Mouse (Mus musculus) hindbrain, embryonic 15.5 days (tissue): ENCODE data around the gene Plcb3. TPM values are rescaled to one million over a fixed set of nuclear protein-coding genes. Genes with fewer than 3 reads are reported as not detected.

Source experiments
- ATAC-seq: fragments of 200-750 bp; cut with Nextera tagmentation; 2 replicates; pipeline ENCODE4 v1.8.0; 2017; ENCODE audit warnings: low read depth, moderate number of reproducible peaks, moderate TSS enrichment; ENCODE audit not compliant: low FRiP score
- H3K27ac ChIP-seq: fragments of 300-500 bp; sonication (generic); replicated peaks from 2 replicates; pipeline ENCODE4 v1.5.1; 2015; ENCODE audit warnings: mild to moderate bottlenecking, inconsistent platforms
- H3K27me3 ChIP-seq: fragments of 300-500 bp; sonication (generic); 2 replicates; pipeline ENCODE4 v1.6.1; 2015; ENCODE audit warnings: control low read depth, inconsistent platforms
- H3K36me3 ChIP-seq: fragments of 300-500 bp; sonication (generic); 2 replicates; pipeline ENCODE4 v1.6.1; 2015; ENCODE audit warnings: control low read depth, inconsistent platforms
- H3K4me1 ChIP-seq: fragments of 300-500 bp; sonication (generic); replicated peaks from 2 replicates; pipeline ENCODE4 v1.6.1; 2015; ENCODE audit warnings: control low read depth, inconsistent platforms
- H3K4me2 ChIP-seq: fragments of 300-500 bp; sonication (generic); 2 replicates; pipeline ENCODE4 v1.6.1; 2015; ENCODE audit warnings: moderate library complexity, mild to moderate bottlenecking, inconsistent platforms
- H3K4me3 ChIP-seq: fragments of 300-500 bp; sonication (generic); 2 replicates; pipeline ENCODE4 v1.5.1; 2015; ENCODE audit warnings: mild to moderate bottlenecking, inconsistent platforms
- H3K9ac ChIP-seq: fragments of 300-500 bp; sonication (generic); 2 replicates; pipeline ENCODE4 v1.6.1; 2015; ENCODE audit warnings: inconsistent platforms
- H3K9me3 ChIP-seq: fragments of 300-500 bp; sonication (generic); 2 replicates; pipeline ENCODE4 v1.6.1; 2016; ENCODE audit warnings: control low read depth, inconsistent platforms
- WGBS: fragments of 180-500 bp; shearing (Covaris S2); methylation state at CpG from one replicate; pipeline ENCODE4 v1.1.7; 2015; 5-methylcytosine and 5-hydroxymethylcytosine counted together
- microRNA-seq: library from miRNA; unstranded; fragments of <30 nt; microRNA quantifications from one replicate; pipeline ENCODE4, GENCODE M21; 2016
- polyA plus RNA-seq: library from polyadenylated mRNA; unstranded; fragments of >200 nt; fragmentation: Nextera tagmentation; extraction: Ambion mirVana; gene quantifications from 2 replicates; pipeline ENCODE4 v1.2.1, GENCODE M21; 2015

Gene Plcb3
- polyA plus RNA-seq, 1 experiment from 2014 or later, result 13.6 TPM

DNA sequence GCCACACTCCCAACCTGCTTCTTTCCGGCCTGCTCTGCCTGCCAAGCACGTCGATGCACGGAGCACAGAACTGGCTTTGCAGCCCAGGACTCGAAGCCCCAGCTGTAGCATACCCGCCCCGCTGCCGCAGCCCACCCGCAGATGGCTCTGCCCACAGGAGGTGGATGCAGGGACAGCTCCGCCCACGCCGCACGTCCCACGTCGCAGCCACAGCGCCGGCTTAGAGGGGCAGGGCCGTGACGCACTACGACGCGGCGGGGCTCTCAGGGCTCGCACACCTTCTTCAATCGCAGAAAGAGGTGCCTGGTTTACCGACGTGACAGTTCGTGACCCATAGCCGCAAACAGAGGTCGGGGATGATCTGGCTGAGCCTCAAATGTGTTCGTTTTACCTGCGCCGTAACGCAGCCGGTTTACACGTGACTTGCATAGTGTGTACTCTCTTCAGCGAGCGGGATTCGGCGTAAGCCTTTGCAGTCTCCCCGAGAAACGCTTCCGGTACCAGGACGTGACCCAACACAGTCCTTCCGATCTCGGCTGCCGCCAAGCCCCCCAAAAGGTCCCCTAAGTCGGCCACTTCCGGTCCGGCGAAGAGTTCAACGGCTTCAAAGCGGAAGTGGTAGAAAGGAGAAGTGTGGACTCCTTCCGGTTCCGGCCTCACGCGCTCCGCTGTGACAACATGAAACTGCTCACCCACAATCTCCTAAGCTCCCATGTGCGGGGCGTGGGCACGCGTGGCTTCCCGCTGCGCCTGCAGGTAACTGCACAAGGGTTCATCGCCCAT is 66.6 kb downstream of the Plcb3 start, which contains the start of the genes Trmt112 and Prdx5:
Gene Trmt112, plus strand, starts transcription at position 192 of the 783 bp plus-strand sequence.
Gene Prdx5, minus strand, starts transcription at position 600 of the 783 bp plus-strand sequence.
- WGBS, result under 1% methylated on average over 65 of the region's 65 CpGs

DNA sequence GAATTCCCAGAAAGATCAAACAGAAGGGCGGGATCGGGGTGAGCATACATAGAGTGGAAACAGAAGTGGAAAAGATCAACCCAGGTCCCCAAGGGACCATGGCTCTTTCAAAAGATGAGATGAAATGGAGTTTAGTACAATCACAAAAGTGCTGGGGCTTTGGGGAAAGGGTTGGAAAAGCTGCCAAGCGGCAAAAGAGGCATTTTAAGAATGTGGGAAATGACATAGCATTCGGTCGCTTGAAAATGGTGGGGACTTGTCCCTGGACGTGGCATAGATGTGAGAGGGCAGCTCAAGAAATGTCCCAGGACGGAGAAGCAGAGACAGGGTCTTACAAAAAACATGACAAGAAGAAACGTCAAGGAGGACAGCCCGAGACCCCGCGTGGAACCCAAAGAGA is 67.2 kb downstream of the Plcb3 start:
- H3K36me3 ChIP-seq, result peaks cover 52% of the 10 kb centered on the region
- no peaks in the 10 kb centered on the region for H3K27me3 ChIP-seq
- peak overlapping the region; percentile 82 for H3K4me2 ChIP-seq
- WGBS, result 14% methylated on average over 11 of the region's 11 CpGs
- peak overlapping the region; percentile 52 for H3K4me3 ChIP-seq
- H3K4me1 ChIP-seq, result peaks cover 37% of the 10 kb centered on the region
- peak overlapping the region; percentile 99 for H3K27ac ChIP-seq
- ATAC-seq, result no peak
- no peaks in the 10 kb centered on the region for H3K9me3 ChIP-seq
- H3K9ac ChIP-seq, result peak overlapping the region; percentile 70

More for the DNA sequence above, 66.6 kb downstream of the Plcb3 start, which contains the start of the genes Trmt112 and Prdx5:
- Histone ChIP-seq H3K27me3 (no peaks in the 10 kb centered on the region), H3K4me2 (peak within 1 kb of the TSS; percentile 82), H3K4me3 (peak within 1 kb of the TSS; percentile 52), H3K9me3 (no peaks in the 10 kb centered on the region), H3K4me1 (peaks cover 37% of the 10 kb centered on the region), H3K36me3 (peaks cover 49% of the 10 kb centered on the region), H3K9ac (peak within 1 kb of the TSS; percentile 70), H3K27ac (peak within 1 kb of the TSS; percentile 99)
- peak; percentile 95 for ATAC-seq

DNA sequence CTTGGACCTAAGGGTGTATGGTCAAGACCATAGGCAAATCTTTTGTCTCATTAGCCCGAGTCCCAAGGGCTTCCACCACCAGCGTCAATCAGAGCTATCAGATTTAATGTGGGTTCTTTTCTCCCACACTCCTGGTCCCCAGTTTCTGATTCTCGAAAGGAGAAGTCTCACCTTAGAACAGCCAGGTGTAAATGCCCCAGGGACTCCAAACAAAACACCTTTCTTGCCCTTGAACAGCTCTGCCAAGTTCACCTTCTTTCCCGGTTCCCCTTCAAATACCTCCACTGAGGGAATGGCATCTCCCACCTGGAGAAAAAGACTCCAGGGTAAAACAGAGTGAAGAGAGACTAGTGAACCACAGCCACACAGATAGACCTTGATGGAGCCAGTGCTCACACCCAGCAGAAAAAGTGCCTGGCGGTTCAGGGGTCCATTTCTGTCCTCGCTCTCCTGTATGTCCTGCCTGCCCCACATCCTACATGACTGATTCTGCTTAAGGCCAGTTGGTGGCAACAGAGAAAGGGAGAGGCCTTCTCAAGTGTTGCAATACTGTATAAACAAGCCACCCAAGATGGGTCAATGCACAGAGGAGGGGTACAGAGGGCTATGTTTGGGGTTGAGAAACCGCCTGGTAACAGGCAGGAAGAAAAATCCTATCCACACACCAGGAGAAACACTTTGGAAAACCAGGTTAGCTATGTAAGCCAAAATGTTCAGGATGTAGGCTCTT is 68.3 kb downstream of the Plcb3 start:
- Histone ChIP-seq H3K9me3 (no peaks in the 10 kb centered on the region), H3K4me3 (peak overlapping the region; percentile 52), H3K4me2 (peak overlapping the region; percentile 82), H3K36me3 (peaks cover 42% of the 10 kb centered on the region), H3K27ac (no peak overlapping the region), H3K4me1 (peaks cover 37% of the 10 kb centered on the region), H3K9ac (0 out of 2 replicates have a peak overlapping the region, but pooled peaks have one; percentile 0), H3K27me3 (no peaks in the 10 kb centered on the region)
- 84% methylated on average over 7 of the region's 7 CpGs for WGBS
- ATAC-seq, result no peak

DNA sequence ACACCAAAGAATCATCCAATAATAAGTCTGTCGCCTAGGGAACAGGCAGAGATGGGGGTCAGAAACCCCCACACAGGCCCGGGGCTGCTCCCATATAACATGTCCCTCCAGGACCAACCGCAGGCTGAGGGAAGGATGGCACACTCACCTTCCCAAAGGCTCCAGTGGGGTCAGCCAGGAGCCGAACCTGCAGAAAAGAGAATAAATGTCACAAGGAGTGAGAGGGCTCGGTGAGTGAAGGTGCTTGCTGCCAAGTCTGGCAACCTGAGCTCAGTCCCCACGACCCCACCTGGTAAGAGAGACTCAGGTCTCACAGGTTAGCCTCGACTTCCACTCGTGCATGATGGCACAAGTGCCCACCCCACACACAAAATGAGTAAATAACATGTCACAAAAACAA is 69.2 kb downstream of the Plcb3 start:
- Histone ChIP-seq H3K9ac (no peak overlapping the region), H3K4me1 (peaks cover 37% of the 10 kb centered on the region), H3K4me2 (no peak overlapping the region), H3K4me3 (no peak overlapping the region), H3K27me3 (no peaks in the 10 kb centered on the region), H3K27ac (no peak overlapping the region), H3K36me3 (peaks cover 34% of the 10 kb centered on the region), H3K9me3 (no peaks in the 10 kb centered on the region)
- WGBS, result 94% methylated on average over 8 of the region's 8 CpGs
- no peak for ATAC-seq

DNA sequence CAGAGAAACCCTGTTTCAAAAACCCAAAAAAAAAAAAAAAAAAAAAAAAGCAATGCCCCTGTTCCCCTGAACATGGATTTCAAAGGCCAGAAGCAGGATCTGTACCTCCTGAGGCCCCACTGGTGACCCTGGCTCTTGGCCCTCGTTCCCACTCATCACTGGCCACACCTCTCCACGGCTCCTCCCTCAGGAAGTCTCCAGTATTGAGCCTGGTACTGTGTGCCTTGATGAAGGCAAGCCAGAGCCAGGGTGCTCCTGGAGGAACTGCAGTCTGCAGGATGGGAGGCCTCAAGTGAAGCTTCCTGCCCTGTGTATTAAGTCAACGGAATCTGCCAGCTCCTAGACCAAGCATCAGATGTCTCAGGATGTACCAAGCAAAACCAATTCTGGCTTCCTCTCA is 70.1 kb downstream of the Plcb3 start:
- no peaks in the 10 kb centered on the region for H3K9me3 ChIP-seq
- no peaks in the 10 kb centered on the region for H3K27me3 ChIP-seq
- ATAC-seq, result no peak
- no peak overlapping the region for H3K4me2 ChIP-seq
- H3K9ac ChIP-seq, result no peak overlapping the region
- H3K36me3 ChIP-seq, result peaks cover 25% of the 10 kb centered on the region
- H3K4me3 ChIP-seq, result no peak overlapping the region
- WGBS, result 85% methylated on average over 3 of the region's 3 CpGs
- H3K27ac ChIP-seq, result no peak overlapping the region
- H3K4me1 ChIP-seq, result peaks cover 30% of the 10 kb centered on the region

DNA sequence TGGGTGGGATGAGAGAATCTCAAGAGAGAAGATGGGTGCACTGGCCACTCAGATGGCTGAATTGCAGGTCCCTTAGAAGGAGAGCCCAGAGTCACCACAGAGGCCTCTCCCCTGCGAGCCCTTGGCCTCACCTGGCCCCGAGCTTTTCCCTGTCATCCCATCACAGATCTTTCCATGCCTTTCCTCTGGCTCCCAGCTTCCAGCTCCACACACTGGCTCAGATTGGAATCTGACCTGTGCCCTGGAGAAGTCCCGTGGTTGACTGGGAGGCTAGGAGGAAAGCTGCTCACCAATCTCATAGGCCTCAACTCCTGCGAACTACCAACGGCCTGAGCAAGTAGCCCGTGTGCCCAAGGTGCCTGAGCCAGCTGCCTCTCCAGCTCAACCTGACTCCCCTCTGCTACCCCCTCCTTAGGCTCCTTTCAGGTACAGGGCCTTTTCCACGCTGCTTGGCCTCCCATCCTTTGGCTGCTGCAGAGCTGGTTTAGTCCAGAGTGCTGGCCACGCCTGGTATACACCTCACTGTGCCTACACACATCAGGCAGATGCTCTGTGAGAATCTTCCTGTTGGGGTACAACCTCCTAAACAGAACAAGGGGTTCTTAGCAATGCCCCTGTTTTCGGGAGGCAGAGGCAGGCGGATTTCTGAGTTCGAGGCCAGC is 70.6 kb downstream of the Plcb3 start:
- no peak for ATAC-seq

DNA sequence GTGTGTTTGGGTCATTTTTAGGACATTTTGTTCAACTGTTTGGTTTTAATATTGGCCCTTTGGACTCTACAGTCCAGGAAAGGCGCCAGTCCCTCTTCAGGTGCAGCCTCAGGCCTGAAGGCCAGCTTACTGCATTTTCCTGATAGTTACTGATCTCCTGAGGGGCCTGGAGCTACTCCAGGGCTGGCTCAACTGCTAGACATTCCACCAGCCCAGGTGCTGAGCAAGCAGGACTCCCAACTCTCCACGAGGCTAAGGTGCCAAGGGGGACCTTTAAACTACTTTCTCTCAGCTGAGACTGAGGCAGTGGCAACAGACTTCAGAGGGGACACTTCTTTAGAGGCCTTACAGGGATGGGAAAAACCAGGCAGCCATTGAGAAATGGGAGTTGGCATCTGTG is 71.4 kb downstream of the Plcb3 start:
- peaks cover 25% of the 10 kb centered on the region for H3K36me3 ChIP-seq
- H3K4me2 ChIP-seq, result no peak overlapping the region
- no peak overlapping the region for H3K9ac ChIP-seq
- H3K4me1 ChIP-seq, result peaks cover 24% of the 10 kb centered on the region
- no peak overlapping the region for H3K4me3 ChIP-seq
- no peaks in the 10 kb centered on the region for H3K9me3 ChIP-seq
- 85% methylated on average over 2 of the region's 2 CpGs for WGBS
- no peak for ATAC-seq
- no peak overlapping the region for H3K27ac ChIP-seq
- no peaks in the 10 kb centered on the region for H3K27me3 ChIP-seq

More for the DNA sequence above, 70.6 kb downstream of the Plcb3 start:
- Histone ChIP-seq H3K4me3 (no peak overlapping the region), H3K9ac (no peak overlapping the region), H3K36me3 (peaks cover 25% of the 10 kb centered on the region), H3K4me1 (peaks cover 26% of the 10 kb centered on the region), H3K4me2 (no peak overlapping the region), H3K27ac (no peak overlapping the region), H3K9me3 (no peaks in the 10 kb centered on the region), H3K27me3 (no peaks in the 10 kb centered on the region)
- 98% methylated on average over 11 of the region's 11 CpGs for WGBS

DNA sequence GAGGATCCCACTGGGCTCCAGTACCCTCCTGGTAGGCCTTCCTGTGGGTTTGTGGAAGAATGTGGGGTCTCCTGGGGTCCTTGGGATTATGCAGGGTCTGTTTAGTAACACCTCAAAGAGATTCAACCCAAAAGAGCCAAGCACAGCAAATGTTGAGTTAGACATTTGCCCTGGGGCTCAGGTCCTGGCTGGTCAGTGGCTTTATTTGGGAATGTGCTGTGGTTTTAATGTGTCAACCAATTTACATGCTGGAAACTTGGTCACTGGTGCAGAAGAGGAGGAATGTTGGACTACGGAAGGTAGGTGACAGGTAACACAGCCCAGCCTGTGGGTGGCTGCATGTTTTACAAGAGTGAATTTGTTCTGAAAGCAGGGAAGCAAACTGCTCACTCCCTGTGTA is 73.2 kb downstream of the Plcb3 start:
- H3K9me3 ChIP-seq, result no peaks in the 10 kb centered on the region
- H3K9ac ChIP-seq, result no peak overlapping the region
- peaks cover 25% of the 10 kb centered on the region for H3K36me3 ChIP-seq
- H3K4me3 ChIP-seq, result no peak overlapping the region
- no peak for ATAC-seq
- no peak overlapping the region for H3K4me2 ChIP-seq
- no peak overlapping the region for H3K27ac ChIP-seq
- no peaks in the 10 kb centered on the region for H3K27me3 ChIP-seq
- H3K4me1 ChIP-seq, result peaks cover 14% of the 10 kb centered on the region
- WGBS, result 88% methylated on average over 1 of the region's 1 CpGs

Small RNAs within 50 kb of the gene (microRNA-seq; reads per million reads assigned to microRNA genes)
- 2.6 reads per million, percentile 9 among the genes with 10 or more reads in this experiment for gene Mir6990

Other genes with a start within 250 kb of the Plcb3 start
- gene Rps6ka4, start 135.8 kb downstream of the Plcb3 start, polyA plus RNA-seq, result 13.3 and 15.8 TPM in 2 replicates
- 0.79 and 1.1 TPM in 2 replicates for gene Ccdc88b, start 118.3 kb downstream of the Plcb3 start, polyA plus RNA-seq
- 104 TPM in 2 replicates for gene Trmt112, start 66.8 kb downstream of the Plcb3 start, polyA plus RNA-seq
- gene Prdx5, start 66.4 kb downstream of the Plcb3 start, polyA plus RNA-seq, result 375 and 392 TPM in 2 replicates
- gene Esrra, start 54.7 kb downstream of the Plcb3 start, polyA plus RNA-seq, result 17.5 and 18.7 TPM in 2 replicates
- 2.0 and 3.1 TPM in 2 replicates for gene Catsperz, start 51.1 kb downstream of the Plcb3 start, polyA plus RNA-seq
- gene Kcnk4, start 42.0 kb downstream of the Plcb3 start, polyA plus RNA-seq, result 9.0 and 13.1 TPM in 2 replicates
- gene Bad, start 34.6 kb downstream of the Plcb3 start, polyA plus RNA-seq, result 90.1 and 99.1 TPM in 2 replicates
- 64.0 and 79.2 TPM in 2 replicates for gene Gpr137, start 34.0 kb downstream of the Plcb3 start, polyA plus RNA-seq
- 210 and 211 TPM in 2 replicates for gene Ppp1r14b, start 1.5 kb downstream of the Plcb3 start, polyA plus RNA-seq
- 147 and 160 TPM in 2 replicates for gene Fkbp2, start 4.0 kb upstream of the Plcb3 start, polyA plus RNA-seq
- gene Vegfb, start 11.2 kb upstream of the Plcb3 start, polyA plus RNA-seq, result 63.9 and 67.5 TPM in 2 replicates
- 23.7 and 24.2 TPM in 2 replicates for gene Dnajc4, start 16.1 kb upstream of the Plcb3 start, polyA plus RNA-seq
- 22.8 and 23.9 TPM in 2 replicates for gene Nudt22, start 19.6 kb upstream of the Plcb3 start, polyA plus RNA-seq
- gene Trpt1, start 19.7 kb upstream of the Plcb3 start, polyA plus RNA-seq, result 21.5 and 21.8 TPM in 2 replicates
- 4.5 and 5.2 TPM in 2 replicates for gene Fermt3, start 43.0 kb upstream of the Plcb3 start, polyA plus RNA-seq
- gene Stip1, start 63.5 kb upstream of the Plcb3 start, polyA plus RNA-seq, result 218 and 229 TPM in 2 replicates
- gene Macrod1, start 80.3 kb upstream of the Plcb3 start, polyA plus RNA-seq, result 5.5 and 6.1 TPM in 2 replicates
- 9.8 and 11.1 TPM in 2 replicates for gene Flrt1, start 129.3 kb upstream of the Plcb3 start, polyA plus RNA-seq
- gene Otub1, start 229.8 kb upstream of the Plcb3 start, polyA plus RNA-seq, result 233 and 239 TPM in 2 replicates
- 1,050 and 1,125 TPM in 2 replicates for gene Cox8a, start 241.1 kb upstream of the Plcb3 start, polyA plus RNA-seq